Mouse (Mus musculus): Measurements from ENCODE around the gene Cyp8b1. TPM values are rescaled to one million over a fixed set of nuclear protein-coding genes. Genes with fewer than 3 reads are reported as not detected.

The Cyp8b1 gene
- polyA plus RNA-seq, 1 experiment from 2014 or later, result not detected

DNA sequence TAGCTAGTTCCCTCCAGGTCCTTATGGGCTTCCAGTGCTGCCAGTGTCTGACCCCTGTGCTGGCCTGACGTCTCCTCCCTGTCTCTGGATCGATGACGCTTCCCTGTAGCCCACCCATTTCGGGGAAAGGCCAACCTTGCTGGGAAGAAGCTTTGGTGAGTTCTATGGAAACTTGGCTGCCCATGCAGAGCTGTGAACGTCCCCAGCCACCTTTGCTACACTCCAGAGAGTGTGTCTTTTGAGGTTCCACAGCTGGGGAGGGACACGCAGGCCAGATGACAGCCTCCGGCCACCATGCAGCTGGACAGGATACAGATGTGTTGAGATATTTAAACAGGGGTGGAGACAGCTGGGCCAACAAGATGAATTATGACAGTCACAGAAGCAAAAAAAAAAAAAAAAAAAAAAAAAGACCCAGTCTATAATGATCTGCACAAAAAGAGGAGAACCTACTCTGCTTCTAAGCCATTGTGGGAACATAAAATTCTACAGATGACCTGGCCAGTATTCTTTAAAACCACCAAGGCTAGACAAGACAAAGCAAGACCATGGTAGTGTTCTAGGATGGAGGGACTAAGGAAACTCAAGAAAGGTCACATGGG is 20.6 kb downstream of the Cyp8b1 start:
- no peak overlapping the region for H3K4me2 ChIP-seq (replicated peaks; ENCODE audit: low read depth, low read length)
- no peak overlapping the region for H3K4me3 ChIP-seq (ENCODE audit: low read length)
- H3K27ac ChIP-seq (ENCODE audit: low read length), result no peak overlapping the region
- peaks cover 11% of the 10 kb centered on the region for H3K4me1 ChIP-seq (ENCODE audit: insufficient read depth, low read length)
- H3K36me3 ChIP-seq (ENCODE audit: insufficient read depth, low read length), result no peaks in the 10 kb centered on the region
- H3K9me3 ChIP-seq (ENCODE audit: low read length), result no peaks in the 10 kb centered on the region
- no peak; the same call in 1 of the 2 replicates for ATAC-seq (ENCODE audit: low FRiP score, low TSS enrichment)
- 39% methylated on average over 7 of the region's 7 CpGs for WGBS
- H3K9ac ChIP-seq (replicated peaks; ENCODE audit: low read length), result no peak overlapping the region
- no peaks in the 10 kb centered on the region for H3K27me3 ChIP-seq (ENCODE audit: insufficient read depth, low read length)

DNA sequence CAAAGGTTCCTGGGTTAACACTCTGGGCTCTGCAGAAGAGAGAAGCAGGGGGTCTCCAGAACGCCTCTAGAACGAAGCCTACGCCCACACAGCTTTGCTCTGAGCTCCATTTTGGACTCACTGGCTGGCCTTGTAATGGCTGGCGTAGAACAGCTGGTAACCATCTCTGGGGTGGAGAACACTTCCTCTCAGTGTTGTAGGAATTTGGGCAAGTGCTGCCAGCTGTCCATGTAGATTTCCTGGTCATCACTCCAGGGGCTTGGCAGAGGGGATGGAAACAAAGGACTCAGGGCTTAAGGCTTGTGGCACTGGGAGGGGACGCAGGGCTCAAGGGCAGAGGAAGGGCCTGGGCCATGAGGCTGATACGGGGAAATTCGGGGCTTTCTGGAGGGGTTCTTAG is 21.7 kb downstream of the Cyp8b1 start:
- Histone ChIP-seq H3K9me3 (ENCODE audit: low read length) (no peaks in the 10 kb centered on the region), H3K27ac (ENCODE audit: low read length) (no peak overlapping the region), H3K4me1 (ENCODE audit: insufficient read depth, low read length) (peaks cover 18% of the 10 kb centered on the region), H3K9ac (replicated peaks; ENCODE audit: low read length) (no peak overlapping the region), H3K4me3 (ENCODE audit: low read length) (no peak overlapping the region), H3K27me3 (ENCODE audit: insufficient read depth, low read length) (no peaks in the 10 kb centered on the region), H3K36me3 (ENCODE audit: insufficient read depth, low read length) (no peaks in the 10 kb centered on the region), H3K4me2 (replicated peaks; ENCODE audit: low read depth, low read length) (no peak overlapping the region)
- WGBS, result 84% methylated on average over 7 of the region's 7 CpGs
- ATAC-seq (ENCODE audit: low FRiP score, low TSS enrichment), result no peak

DNA sequence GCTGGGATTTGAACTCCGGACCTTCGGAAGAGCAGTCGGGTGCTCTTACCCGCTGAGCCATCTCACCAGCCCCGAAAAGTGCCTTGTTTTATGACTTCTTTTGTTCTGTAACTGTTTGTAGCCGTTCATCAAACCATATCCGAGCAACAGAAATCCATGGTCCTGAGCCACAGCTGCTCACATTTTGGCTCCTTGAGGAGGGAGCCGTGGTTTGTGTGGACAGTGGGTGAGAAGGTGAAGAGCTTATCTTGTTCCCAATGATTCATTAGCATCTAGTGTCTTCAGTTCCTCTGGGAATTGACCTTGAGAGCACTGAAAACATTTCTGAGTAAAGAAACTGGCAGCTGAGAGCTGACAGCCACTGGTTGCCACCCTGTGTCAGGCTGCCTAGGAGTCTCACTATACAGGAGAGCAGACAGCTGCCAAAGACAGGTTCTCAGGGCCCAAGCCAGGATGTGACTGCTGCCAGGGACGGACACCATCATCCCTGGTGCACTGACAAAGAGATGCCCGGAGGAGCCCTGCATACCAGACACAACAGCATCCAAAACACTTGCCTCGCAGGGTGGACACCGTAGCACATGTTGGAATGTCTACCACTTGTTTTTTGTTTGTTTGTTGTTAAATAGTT is 23.9 kb downstream of the Cyp8b1 start:
- Histone ChIP-seq H3K9ac (replicated peaks; ENCODE audit: low read length) (no peak overlapping the region), H3K4me2 (replicated peaks; ENCODE audit: low read depth, low read length) (no peak overlapping the region), H3K4me1 (ENCODE audit: insufficient read depth, low read length) (peaks cover 18% of the 10 kb centered on the region), H3K27ac (ENCODE audit: low read length) (no peak overlapping the region), H3K27me3 (ENCODE audit: insufficient read depth, low read length) (no peaks in the 10 kb centered on the region), H3K36me3 (ENCODE audit: insufficient read depth, low read length) (no peaks in the 10 kb centered on the region), H3K9me3 (ENCODE audit: low read length) (no peaks in the 10 kb centered on the region), H3K4me3 (ENCODE audit: low read length) (no peak overlapping the region)
- ATAC-seq (ENCODE audit: low FRiP score, low TSS enrichment), result no peak
- WGBS, result 68% methylated on average over 12 of the region's 12 CpGs

DNA sequence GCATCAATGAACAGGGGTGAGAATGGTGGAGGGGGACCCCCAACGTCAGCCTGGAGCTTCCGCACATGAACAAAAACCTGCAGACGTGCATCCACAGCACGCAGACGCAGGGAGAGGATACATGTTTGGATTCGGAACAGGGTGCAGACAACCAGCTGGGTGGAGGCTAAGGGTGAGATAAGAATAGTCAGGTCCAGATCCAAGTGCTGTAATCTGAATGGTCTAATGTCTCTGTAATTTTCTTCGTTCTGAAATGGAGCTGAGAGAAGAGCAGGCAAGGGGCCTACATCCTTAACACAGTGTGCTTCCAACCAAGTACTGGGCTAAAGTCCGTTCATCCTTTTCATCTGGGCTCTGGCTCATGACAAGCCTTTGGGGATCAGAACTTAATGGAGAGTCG is 24.8 kb downstream of the Cyp8b1 start:
- no peaks in the 10 kb centered on the region for H3K36me3 ChIP-seq (ENCODE audit: insufficient read depth, low read length)
- H3K9me3 ChIP-seq (ENCODE audit: low read length), result no peaks in the 10 kb centered on the region
- no peaks in the 10 kb centered on the region for H3K27me3 ChIP-seq (ENCODE audit: insufficient read depth, low read length)
- H3K4me1 ChIP-seq (ENCODE audit: insufficient read depth, low read length), result peaks cover 18% of the 10 kb centered on the region
- no peak overlapping the region for H3K4me3 ChIP-seq (ENCODE audit: low read length)
- no peak overlapping the region for H3K9ac ChIP-seq (replicated peaks; ENCODE audit: low read length)
- no peak overlapping the region for H3K4me2 ChIP-seq (replicated peaks; ENCODE audit: low read depth, low read length)
- ATAC-seq (ENCODE audit: low FRiP score, low TSS enrichment), result no peak
- no peak overlapping the region for H3K27ac ChIP-seq (ENCODE audit: low read length)
- 87% methylated on average over 9 of the region's 9 CpGs for WGBS

DNA sequence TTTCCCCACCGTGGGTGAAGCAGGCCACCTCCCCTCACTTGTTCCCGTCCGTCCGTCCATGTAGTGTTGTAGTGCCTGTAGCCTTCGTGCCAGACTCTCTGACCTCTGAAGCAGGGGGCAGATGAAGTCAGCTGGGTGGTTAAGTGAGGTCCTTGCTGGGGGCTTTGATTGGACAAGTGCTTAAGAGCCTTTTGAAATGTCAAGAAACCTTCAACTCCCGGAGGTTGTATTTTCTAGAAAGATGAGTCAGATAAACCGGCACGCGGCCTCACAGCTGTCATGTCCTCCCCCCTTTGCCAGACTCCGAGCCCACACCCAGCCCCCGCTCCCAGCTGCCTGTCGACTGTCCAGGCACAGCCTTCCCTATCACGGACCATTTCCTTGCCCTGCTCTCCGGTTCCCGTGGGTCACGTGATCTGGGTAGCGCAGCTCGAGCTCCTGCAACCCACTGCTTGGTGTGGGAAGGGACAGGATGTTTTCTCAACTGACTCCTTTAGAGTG is 25.6 kb downstream of the Cyp8b1 start:
- no peaks in the 10 kb centered on the region for H3K27me3 ChIP-seq (ENCODE audit: insufficient read depth, low read length)
- ATAC-seq (ENCODE audit: low FRiP score, low TSS enrichment), result peak; percentile 92
- no peaks in the 10 kb centered on the region for H3K36me3 ChIP-seq (ENCODE audit: insufficient read depth, low read length)
- peak overlapping the region; percentile 23; the same call in 1 of the 2 replicates for H3K9ac ChIP-seq (replicated peaks; ENCODE audit: low read length)
- H3K4me3 ChIP-seq (ENCODE audit: low read length), result peak overlapping the region; percentile 8; the same call in 1 of the 2 replicates
- 5% methylated on average over 18 of the region's 18 CpGs for WGBS
- H3K9me3 ChIP-seq (ENCODE audit: low read length), result no peaks in the 10 kb centered on the region
- H3K27ac ChIP-seq (ENCODE audit: low read length), result no peak overlapping the region
- peaks cover 17% of the 10 kb centered on the region for H3K4me1 ChIP-seq (ENCODE audit: insufficient read depth, low read length)
- peak overlapping the region; percentile 40 for H3K4me2 ChIP-seq (replicated peaks; ENCODE audit: low read depth, low read length)

DNA sequence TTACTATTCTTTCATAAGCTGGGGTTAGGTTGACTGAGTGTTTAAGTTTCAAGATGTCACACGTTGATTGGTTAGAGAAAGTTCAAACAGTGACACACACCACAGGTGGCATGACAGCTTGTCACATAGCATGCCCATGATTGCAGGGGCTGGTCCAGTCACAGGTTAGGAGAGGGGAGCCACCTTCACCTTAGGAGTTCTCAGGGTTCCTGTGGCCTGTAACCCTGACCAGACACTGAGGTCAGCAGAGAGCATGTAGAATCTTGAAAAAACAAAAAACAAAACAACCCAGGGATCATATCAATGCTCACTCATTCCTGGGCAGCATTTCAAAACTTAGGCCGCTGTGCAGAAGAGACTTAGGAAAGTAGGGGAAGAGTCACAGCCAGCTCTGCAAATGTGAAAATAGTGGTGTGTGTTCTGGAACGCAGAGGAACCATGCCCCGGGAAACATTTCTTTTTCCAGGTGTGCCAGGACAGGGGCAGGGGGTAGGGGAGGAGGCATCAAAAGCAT is 26.1 kb downstream of the Cyp8b1 start:
- WGBS, result 63% methylated on average over 4 of the region's 4 CpGs
- ATAC-seq (ENCODE audit: low FRiP score, low TSS enrichment), result no peak
- Histone ChIP-seq H3K4me3 (ENCODE audit: low read length) (no peak overlapping the region), H3K27me3 (ENCODE audit: insufficient read depth, low read length) (no peaks in the 10 kb centered on the region), H3K9me3 (ENCODE audit: low read length) (no peaks in the 10 kb centered on the region), H3K27ac (ENCODE audit: low read length) (no peak overlapping the region), H3K4me2 (replicated peaks; ENCODE audit: low read depth, low read length) (peak overlapping the region; percentile 40), H3K36me3 (ENCODE audit: insufficient read depth, low read length) (no peaks in the 10 kb centered on the region), H3K4me1 (ENCODE audit: insufficient read depth, low read length) (peaks cover 12% of the 10 kb centered on the region), H3K9ac (replicated peaks; ENCODE audit: low read length) (no peak overlapping the region)

DNA sequence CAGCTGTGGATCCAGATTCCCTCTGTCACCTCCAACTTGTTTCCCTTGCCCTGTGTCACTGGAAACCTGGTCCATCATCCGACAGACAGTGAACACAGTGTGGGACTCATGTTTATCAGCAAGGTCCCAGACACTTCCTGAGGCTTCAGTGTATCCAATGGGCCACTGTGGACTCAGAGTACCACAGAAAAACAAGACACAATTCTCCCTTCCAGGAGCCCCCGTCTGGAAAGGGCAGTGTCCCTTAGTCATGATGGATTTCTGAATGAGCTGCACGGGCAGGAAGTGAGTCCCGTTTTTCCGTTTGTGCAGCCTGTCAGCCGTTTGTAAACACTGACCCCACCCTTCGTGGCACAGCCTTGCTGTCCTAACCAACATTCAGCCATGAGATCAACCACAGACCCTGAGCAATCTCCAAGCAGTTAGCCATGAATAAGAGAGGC is 34.1 kb downstream of the Cyp8b1 start:
- Histone ChIP-seq H3K9ac (replicated peaks; ENCODE audit: low read length) (no peak overlapping the region), H3K27ac (ENCODE audit: low read length) (no peak overlapping the region), H3K27me3 (ENCODE audit: insufficient read depth, low read length) (no peaks in the 10 kb centered on the region), H3K9me3 (ENCODE audit: low read length) (no peaks in the 10 kb centered on the region), H3K36me3 (ENCODE audit: insufficient read depth, low read length) (no peaks in the 10 kb centered on the region), H3K4me2 (replicated peaks; ENCODE audit: low read depth, low read length) (no peak overlapping the region), H3K4me1 (ENCODE audit: insufficient read depth, low read length) (0 out of 2 replicates have a peak, but pooled peaks cover 5% of the 10 kb centered on the region), H3K4me3 (ENCODE audit: low read length) (no peak overlapping the region)
- WGBS, result 42% methylated on average over 7 of the region's 7 CpGs
- no peak for ATAC-seq (ENCODE audit: low FRiP score, low TSS enrichment)

DNA sequence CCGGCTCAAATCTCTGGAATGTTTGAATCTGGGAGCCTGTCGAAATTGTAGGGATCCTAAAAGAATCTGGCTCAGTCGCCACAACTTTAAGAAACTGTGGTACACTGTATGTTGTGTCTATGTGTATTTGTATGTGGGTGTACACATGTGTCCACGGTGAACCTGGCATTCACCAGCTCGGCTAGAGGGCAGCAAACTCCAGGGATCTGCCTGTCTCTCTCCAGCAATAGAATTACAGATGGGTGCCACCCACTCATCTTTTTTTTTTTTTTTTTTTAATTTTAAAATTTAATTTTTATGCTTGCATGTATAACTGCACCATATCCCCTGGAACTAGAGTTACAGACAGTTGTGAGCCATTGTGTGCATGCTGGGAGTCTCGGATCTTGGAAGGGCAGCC is 34.8 kb downstream of the Cyp8b1 start:
- Histone ChIP-seq H3K36me3 (ENCODE audit: insufficient read depth, low read length) (no peaks in the 10 kb centered on the region), H3K4me2 (replicated peaks; ENCODE audit: low read depth, low read length) (no peak overlapping the region), H3K27ac (ENCODE audit: low read length) (no peak overlapping the region), H3K4me3 (ENCODE audit: low read length) (no peak overlapping the region), H3K9ac (replicated peaks; ENCODE audit: low read length) (no peak overlapping the region), H3K4me1 (ENCODE audit: insufficient read depth, low read length) (0 out of 2 replicates have a peak, but pooled peaks cover 5% of the 10 kb centered on the region), H3K9me3 (ENCODE audit: low read length) (no peaks in the 10 kb centered on the region), H3K27me3 (ENCODE audit: insufficient read depth, low read length) (no peaks in the 10 kb centered on the region)
- WGBS, result 65% methylated on average over 6 of the region's 6 CpGs
- no peak for ATAC-seq (ENCODE audit: low FRiP score, low TSS enrichment)

DNA sequence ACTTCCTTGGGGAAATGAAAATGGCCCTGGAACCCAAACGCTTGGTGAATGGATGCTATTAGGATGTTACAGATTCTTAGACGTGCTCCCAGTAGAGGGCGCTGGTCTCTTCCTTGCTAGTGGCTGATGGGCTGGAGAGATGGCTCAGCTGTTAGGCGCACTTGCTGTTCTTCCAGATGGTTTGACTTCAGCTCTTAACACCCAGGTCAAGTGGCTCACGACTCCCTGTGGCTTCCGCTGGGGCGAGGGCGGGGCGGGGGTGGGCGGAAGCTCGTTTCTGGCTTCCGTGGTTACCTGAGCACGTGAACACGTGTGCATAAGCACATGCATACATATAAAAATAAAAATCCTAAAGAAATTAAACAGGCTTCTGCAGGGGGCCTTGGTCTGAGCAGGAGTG is 35.3 kb downstream of the Cyp8b1 start:
- WGBS, result 21% methylated on average over 14 of the region's 14 CpGs
- H3K4me3 ChIP-seq (ENCODE audit: low read length), result no peak overlapping the region
- peak overlapping the region; percentile 35 for H3K4me2 ChIP-seq (replicated peaks; ENCODE audit: low read depth, low read length)
- H3K4me1 ChIP-seq (ENCODE audit: insufficient read depth, low read length), result 0 out of 2 replicates have a peak, but pooled peaks cover 5% of the 10 kb centered on the region
- H3K27me3 ChIP-seq (ENCODE audit: insufficient read depth, low read length), result no peaks in the 10 kb centered on the region
- H3K36me3 ChIP-seq (ENCODE audit: insufficient read depth, low read length), result no peaks in the 10 kb centered on the region
- H3K9ac ChIP-seq (replicated peaks; ENCODE audit: low read length), result no peak overlapping the region
- H3K9me3 ChIP-seq (ENCODE audit: low read length), result no peaks in the 10 kb centered on the region
- H3K27ac ChIP-seq (ENCODE audit: low read length), result no peak overlapping the region
- 0 out of 2 replicates have a peak, but pooled peaks have one; percentile 27 for ATAC-seq (ENCODE audit: low FRiP score, low TSS enrichment)

All from kidney, embryonic 16.5 days (tissue).